Mouse (Mus musculus) right cerebral cortex, adult 18-20 months (tissue): ENCODE data around the gene Mapk11.
A peak's percentile ranks its signal among the peaks of the same experiment; 100 is the strongest.

Experiments used
- DNase-seq: peaks from one replicate; pipeline ENCODE4 v3.0.0; 2022; ENCODE audit warnings: mixed read lengths

Gene Mapk11

DNA sequence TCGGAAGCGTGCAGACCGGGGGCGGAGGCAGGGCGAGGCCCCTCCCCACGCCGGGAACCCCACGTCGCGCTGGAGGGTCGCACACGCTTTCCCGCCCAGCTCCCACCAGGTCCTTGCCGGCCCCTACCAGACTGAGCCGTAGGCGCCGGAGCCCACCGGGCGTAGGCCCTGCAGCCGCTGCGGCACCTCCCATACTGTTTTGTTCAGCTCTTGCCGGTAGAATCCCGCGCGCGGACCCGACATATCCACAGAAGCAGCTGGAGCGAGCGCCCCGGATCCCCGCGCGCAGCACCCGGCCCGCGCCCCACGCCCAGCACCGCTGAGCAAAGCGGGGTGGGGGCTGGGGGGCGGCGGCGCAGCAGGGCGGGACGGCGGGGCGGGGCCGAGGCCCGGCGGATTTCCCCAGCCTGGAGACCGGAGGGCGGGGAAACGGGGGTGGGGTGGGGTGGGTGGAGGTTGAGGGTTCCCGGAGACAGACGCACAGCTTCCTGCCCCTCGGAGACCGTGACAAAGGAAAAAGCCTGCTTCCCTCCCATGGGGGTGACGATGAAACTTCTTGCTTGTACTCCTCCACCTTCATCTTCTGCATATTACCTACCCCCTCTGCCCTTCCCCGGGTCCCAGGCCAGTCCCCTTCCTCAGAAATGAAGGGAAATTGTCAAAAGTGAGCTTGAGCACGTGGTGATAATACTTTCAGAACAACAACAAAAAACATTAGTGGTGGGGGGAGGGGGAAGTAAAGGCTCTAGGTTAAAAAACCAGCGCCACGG is at the start of gene Mapk11:
TSS of gene Mapk11 (minus strand) at position 358 of the 770 bp plus-strand sequence.
- peak; percentile 54 for DNase-seq

DNA sequence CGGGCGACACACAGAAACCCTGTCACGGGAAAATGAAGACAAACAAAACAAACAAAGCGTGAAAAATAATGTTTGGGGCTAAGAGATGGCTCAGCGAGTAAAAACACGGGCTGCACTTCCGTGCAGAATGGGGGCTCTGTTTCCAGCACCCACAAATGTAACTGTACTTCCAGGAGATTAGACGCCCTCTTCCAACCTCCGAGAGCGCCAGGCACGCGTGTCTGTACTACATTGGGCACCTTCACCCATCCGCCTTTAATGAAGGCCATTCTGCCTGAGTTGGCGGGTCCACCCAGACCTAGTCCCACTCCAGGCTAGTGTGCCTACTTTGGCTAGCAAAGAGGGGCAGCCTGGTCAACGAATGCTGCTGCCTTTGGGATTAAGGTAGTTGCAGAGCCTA is 47.6 kb upstream of the Mapk11 start:
- DNase-seq, result no peak

DNA sequence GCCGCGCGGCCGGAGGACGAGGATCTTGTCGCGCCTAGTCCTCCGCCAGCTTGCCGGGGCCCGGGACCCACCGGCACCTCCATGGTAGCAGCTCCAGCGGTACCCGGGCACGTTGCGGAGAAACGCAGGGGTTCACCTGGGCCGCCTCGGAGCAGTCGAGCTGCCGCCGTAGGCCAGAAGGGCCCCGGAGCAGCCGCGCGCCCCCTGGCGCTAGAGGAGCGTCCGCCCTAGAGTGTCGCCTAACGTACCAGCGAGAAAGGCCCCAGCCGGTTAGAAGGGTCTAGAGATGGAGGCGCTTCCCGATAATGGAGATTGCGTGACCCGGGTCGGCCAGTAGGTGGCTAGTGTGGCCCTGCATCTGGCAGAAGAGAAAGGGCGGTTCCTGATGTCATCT is 46.9 kb upstream of the Mapk11 start, which contains the start of gene Dennd6b:
TSS of gene Dennd6b (minus strand) at position 184 of the 394 bp plus-strand sequence.
- DNase-seq, result peak; percentile 98

DNA sequence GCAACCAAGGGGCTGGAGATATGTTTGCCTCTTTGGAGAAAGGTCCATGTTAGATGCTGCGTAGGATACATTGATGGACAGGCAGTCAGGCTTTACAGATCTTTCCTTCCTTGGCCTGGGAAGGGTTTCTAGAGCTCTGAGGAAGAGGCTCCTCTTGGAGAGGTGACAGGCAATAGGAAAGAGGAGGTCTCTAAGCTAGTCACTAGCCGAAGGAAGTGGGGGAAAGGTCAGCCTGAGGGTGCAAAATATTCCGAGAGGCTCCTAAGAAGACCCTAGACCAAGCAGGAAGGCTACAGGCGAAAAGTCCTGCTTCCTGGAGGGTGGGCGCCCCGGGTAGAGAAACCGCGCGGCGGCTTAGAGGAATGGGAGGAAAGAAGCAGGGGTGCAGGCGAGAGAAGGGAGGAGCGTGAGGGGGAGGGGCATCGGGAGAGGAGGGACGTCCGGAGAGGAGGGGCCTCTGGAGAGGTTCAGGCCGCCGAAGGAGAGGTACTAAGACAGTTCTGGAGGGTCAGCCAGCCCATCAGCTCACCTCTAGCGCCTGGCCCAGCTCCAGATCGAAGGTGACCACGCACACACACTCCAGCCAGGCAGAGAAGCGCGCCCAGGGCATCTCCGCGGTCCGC is 46.4 kb upstream of the Mapk11 start:
- DNase-seq, result peak; percentile 92

DNA sequence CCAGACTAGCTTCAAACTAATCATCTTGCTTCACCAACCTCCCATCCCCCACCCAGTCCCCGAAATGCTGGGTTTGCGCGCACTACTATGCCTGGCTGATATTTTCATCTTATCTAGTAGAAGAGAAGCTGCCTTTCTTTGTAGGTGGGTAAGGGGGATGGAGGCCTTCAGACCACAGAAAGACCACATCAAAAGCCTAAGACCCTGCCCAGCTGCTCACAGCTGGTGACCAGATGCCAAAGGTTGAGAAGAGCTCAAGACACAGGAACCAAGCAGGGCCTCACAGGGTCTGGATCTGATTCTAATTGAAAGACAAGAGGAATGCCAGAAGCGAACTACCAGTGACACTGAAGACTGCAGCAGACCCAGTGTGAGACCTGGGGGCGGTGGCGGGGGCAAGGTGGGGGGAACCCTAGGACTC is 45.8 kb upstream of the Mapk11 start:
- no peak for DNase-seq

DNA sequence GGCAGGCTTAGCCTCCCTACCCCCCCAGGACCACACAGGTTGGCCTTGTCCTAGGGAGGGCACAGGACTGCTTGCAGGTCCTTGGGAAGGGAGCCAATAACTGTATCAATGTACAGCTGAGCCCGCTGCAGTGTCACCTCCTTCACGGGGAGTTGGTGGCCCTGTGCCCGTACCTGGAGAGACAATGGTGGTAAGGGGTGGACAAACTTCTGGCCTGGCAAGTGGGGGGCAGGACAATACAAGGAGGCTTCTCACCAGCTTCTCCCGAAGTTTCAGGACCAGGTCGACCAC is 35.5 kb upstream of the Mapk11 start:
- no peak for DNase-seq

DNA sequence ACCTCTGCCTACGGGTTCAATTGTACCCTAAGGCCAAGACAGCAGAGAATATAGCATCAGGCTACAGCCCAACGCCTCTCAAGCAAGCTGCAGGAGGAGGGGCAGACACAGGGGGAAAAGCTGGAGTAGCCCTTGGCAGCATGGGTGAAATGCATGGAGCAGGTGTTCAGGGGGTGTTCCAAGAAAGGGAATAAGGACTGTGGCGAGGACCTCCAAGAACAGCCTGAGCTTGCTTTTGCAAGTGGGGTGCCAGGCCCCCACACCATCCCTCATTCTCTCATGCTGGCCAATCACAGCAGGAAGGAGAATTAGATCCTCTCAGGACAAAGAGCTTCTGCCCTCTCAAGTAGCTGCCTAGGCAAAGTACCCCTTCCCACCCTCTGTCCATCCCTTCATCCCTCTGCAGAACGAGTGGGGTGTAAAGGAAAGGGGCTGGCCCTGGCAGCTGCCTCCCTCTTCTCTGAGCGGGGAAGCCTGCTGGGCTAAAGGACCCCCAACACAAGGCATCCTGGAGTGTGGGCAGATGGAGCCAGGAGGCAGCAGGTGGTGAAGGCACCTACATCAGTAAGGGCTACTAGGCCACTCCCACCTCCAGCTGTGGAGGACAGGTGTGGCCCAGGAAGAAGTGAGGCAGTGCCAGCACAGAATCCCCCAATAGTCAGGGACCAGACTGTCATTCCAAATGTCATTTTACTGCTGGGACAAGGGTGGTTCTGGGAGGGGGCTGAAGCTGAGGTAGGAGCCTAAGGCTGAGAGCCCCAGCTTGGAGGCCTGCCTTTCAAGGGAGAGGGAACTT is 34.9 kb upstream of the Mapk11 start:
- no peak for DNase-seq

DNA sequence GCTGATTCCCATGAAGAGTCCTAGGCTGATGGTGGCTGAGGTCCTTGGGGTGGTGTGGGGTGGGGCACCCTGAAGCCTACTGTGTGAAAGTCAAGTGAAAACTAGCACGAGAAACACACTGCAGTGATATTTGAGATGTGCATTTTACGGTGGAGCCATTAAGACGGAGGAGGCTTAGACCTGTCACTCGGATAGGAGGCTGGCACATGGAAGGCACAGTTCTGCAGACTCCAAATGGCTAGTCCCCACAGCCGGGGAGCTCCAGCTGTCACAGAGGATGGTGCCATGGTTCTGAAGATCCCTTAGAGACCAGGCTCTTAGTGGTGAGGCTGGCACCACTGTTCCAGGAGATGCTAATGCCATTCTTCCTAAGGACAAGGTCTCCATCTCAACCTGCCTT is 33.4 kb upstream of the Mapk11 start:
- no peak for DNase-seq

DNA sequence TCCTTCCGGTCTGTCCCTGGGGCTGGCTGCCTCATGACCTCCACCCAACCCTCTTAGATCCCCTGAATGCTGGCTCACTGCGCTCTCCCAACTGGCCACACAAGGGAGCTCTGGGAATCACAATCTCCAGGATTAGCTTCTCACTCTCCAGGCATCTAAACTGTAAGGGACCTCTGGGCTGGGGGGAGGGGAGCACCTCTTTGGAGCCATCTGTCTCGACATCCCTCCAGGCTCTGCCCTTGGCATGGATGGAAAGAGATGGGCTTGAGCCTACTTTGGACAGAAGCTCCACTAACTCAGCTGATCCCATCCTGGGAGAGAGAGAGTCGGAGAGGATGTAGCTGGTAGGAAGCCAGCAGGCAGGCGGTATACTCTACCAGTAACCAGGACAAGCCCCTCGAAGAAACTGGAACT is 32.9 kb upstream of the Mapk11 start:
- no peak for DNase-seq

DNA sequence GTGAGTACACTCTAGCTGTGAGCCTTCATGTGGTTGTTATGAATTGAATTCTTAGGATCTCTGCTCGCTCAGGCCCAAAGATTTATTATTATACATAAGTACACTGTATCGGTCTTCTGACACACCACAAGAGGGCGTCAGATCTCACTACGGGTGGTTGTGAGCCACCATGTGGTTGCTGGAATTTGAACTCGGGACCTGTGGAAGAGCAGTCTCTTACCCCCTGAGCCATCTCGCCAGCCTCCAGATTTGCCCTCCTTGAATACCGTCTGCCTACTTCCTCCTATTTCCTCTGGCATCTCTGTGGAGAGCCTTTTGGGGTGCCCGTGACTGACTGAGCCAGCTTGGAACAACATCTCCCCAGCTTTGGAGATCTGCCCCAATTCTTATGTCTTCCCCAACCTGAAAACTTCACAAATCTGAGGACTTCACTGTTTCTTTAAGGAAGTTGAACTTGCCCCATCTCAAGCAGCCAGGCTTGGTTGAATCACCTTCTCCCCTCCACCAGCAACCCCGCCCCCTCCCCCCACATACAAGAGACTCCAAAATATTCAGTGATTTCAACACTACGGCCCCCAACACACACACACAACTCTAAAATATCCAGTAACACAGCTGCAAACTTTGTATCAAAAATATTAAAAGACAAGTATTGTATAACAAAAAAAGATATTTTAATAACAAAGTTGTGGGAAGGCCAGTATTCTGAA is 32.3 kb upstream of the Mapk11 start:
- DNase-seq, result no peak

DNA sequence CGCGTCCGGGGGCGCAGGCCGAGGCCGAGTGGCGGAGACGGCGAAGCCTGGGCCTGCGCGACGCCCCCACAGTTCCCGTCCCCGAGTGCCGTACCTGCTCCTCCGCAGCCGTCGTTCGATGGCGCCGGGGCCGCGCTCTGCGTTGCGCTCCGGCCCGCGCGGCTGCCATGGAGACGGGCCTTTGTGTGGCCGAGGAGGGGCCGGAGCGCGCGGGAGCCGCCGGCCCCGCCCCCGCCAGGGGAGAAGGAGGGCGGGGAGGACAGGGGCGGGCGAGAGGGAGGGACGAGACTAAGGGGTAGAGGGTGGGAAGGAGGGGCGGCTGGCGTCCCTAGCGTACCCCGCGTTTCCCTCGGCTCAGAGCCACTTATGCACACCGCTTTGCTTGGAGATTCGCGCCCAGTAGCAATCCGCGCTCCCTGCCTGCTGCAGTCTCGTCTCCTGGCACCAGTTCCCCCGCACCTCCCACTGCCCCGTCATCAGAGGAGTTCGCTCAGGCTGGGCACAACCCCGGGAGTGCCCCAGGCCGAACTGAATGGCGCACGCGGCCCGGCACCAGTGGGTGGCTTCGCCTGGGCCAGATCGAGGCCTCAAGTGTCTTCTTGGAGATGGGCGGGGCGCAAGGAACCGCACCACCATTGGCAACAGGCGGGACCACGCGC is 31.3 kb upstream of the Mapk11 start, which contains the start of gene Plxnb2:
TSS of gene Plxnb2 (minus strand) at position 218 of the 659 bp plus-strand sequence.
- peak; percentile 79 for DNase-seq

DNA sequence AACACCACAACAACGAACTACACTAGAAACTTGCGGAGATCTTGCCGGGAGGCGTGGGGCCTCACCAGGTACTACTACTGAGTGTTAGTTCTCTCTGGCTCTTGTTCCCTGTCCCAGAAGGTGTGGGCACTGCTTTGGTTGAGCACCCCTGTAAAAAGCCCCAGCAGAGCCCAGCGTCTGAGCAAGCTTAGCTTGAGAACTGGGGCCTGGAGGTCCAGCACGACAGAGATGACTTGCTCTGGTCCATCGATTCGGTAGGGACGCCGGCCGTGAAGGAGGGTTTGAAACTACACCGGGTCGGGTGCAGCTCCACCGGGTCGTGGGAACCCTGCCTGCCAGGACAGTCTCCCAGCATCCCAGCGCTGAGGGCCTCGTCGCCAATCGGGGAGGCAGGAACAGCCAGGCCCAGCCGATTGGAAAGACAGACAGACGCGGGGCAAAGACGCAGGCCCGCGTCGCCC is 30.7 kb upstream of the Mapk11 start:
- no peak for DNase-seq

DNA sequence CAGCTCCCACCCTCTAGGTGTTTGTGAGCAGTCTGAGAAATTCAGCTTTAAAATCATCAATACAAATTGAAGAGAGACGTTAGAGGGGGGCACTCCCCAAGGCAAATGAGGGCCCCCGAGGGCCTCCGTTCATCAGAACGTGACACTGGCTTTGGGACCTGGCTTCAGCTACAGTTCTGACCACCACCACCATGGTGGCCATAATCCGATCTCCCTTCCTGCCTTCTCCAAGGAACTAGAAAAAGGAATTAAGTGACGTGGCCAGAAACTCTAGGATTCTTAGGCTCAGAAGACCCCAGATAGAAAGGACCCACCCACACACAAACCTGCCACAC is 30.2 kb upstream of the Mapk11 start:
- DNase-seq, result no peak

DNA sequence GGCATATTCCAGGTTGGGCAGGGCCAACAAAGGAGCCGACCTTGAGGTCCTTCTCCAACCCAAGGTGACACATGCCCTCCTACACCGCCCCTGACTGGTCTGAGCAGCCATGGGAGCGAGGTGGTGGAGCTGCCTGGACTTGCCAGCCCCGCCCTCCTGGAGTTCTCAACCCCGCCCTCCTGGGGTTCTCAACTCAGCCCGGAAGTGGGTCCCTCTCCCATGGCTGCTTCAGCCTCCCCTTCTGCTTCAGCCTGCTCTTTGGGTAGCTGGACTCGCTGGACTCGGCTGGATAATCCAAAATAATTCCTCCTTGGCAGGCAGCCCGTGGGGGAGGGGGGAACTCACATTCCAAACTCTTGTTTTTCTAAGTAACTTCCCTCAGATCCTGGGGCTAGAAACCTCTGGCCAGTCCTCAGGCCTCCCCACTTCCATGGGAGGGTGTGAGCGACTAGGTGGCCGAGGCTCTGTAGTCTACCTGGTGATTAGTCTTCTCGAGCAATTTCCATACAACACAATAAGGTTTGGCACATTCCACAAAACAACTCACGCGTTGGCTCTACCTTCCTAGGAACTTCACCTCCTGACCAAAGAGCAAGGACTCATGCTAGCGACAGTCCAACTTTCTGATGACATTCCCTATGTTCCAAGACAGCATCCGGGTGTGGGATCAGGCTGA is 29.7 kb upstream of the Mapk11 start:
- no peak for DNase-seq

DNA sequence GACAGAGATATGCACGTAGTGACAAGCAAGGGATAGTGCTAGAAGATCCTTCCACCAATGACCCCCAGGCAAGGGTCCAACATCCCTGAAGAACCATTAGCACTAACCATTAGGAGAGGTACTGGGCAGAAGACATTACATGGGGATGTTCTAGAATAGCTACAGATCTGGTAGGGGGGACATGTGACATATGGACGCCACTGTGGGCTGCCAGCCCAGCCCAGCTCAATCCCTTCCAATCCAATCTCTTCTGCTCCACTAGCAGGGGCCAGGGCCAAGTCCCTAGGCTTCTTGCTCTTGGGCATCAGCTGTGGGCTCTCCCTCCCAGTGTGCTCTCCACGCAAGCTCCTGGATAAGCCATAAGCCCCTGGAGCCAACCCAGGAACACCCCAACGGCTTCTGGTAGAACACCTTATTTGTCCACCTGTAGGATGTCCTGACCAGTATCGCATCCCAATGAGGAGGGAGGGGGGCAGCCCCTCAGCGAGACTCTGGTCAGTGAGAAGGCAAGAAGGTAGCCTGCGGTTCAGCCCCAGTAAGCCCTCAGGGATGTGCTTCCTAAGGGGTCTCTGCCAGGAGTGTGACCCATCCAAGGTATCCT is 28.9 kb upstream of the Mapk11 start:
- DNase-seq, result no peak

DNA sequence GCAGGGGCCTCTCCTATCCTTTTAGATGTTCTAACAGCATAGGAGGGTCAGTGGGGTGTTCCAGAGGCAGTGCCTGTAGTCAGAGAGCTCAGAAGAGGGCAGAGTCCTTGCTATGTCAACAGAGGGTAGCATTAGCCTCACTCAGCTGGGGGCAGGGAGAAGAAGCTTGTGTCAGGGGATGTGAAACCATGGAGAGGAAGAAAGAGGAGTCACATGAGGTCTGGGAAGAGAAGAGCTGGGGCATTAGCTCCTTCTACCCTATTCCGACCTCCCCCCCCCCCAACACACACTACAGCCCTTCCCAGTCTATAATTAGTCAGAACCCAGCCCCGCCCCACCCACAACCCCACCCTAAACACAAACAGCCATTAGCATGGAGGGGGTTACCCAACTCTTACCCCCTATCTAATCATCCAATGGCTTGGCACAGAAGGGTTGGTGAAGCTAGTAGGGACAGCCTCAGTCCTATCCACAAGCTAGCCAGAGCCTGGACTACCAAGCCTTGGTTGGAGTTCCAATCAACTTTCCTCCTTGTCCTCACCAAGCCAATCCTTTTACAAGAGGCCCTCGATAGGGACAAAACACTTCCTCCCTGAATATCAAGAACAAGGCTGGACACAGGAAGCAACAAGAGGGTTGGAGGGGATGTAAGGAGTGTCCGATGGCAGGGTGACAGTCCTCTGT is 28.3 kb upstream of the Mapk11 start:
- no peak for DNase-seq

DNA sequence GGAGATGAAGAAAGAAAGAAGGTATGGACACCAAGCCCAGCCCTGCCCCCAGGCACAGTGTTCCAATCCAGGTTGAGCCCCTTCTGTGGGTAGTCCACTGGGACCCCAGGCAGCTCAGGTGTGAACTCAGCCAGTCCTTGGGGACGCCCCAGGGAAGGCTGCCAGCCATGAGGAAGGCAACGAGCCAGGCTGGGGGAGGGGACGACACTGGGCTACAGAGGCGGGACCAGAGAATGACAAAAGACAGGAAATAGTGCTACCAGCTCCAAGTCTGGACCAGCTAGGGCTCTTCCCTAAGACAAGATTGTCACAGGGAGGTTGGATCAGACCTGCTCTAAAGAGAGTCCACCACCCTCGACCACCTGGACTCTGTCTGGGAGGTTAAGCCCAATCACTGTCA is 27.7 kb upstream of the Mapk11 start:
- no peak for DNase-seq

DNA sequence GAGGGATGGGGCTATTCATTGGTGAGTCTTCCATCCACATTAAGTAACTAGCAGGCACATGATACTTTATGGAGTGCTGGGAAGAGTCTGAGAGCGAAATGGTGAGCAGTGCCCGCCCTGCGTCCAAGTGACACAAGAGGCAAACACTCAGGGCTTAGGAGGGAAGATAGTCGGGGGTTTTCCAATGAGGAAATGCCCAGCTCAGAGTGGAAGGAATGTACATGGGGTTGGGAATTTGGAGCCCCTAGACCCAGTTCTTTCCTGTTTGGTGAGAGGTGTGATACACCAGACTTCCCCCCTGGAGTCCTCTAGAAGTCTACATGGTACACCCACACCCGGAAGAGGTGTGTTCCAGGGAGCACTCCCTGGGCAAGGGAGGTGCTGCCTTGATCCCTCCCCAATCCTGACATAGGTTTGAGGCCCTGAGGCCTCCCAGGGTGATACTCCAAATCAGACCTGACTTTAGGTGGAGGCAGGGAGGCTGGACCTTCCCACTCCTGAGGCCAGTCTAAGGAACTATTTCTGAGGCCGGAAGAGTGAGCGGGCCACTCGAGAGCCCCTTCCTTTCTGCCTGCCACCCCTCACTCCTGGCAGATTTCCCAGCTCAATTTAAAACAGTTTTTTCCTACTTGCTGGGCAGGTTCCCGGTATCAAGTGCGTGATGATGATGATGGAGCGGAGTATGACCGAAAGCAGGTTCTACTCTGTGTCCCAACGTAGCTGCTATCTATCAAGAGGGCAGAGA is 26.2 kb upstream of the Mapk11 start:
- DNase-seq, result no peak

DNA sequence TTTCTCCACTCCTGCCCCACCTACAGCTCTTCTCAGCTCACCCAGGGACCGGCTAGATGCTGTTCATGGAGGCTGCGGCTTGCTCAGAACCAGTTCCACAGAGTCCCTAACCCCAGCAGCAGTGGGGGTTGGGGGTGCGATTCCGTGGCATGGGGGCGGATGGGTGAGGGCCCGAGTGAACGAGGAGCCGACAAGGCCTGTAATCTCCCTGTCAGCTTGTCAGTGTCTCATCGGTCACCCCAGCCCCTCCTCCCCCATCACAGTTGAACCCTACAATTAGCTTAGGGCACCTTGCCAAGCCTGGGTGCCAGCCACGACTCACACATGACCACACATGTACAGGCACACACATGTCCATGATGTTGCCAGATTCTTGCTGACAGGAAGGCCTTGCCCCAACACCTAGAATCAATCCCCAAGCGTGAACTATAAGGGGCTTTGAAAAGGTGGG is 25.5 kb upstream of the Mapk11 start:
- no peak for DNase-seq

DNA sequence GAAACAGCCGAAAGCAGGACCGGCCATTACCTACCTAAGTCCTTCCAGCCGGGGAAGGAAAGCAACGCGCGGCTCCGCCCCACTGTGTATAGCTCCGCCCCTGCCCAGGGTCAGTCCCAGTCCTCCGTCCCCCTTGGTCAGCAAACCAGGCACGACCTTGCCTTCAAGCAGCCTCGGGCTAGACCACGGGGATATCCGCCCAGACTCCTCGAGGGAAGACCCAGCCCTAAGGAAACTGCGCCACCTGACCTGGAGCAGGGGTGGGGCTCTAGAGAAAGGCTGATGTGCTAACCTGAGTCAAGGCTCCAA is 24.4 kb upstream of the Mapk11 start:
- DNase-seq, result no peak
